Comparison of ENCODE assay signal across 11 mouse cellular contexts in genomic region chr11:99135047-99135440, GRCm38 (mm10). TPM values are rescaled to one million over a fixed set of nuclear protein-coding genes. Genes with fewer than 3 reads are reported as not detected.
DNase-seq lines count a peak whose midpoint lies in the region; ATAC-seq and TF ChIP-seq lines count a peak whose summit lies in the region.
"Had no signal": no experiment of that assay in that cellular context is flagged by ENCODE, and none has a peak within 500 bp of the region (broad histone marks: within the 10 kb centered on the region; RNA-seq: fewer than 3 reads in every experiment).

No protein-coding gene starts in this region.

- H3K4me3 ChIP-seq in lung, embryonic 14.5 days (ENCODE audit: low read depth, low read length) = no peak overlapping the region
- 0 out of 4 replicates have a peak overlapping the region, but pooled peaks of 1 of the 2 experiments have one; percentile 5 for H3K4me3 ChIP-seq in ES-E14 (ENCODE audit: insufficient read depth in 1 of 2, low read depth in 1 of 2, low read length in 2 of 2, poor library complexity in 1 of 2, severe bottlenecking in 1 of 2)
- H3K4me3 ChIP-seq in limb, embryonic 11.5 days (ENCODE audit: low read depth, low read length) = no peak overlapping the region
- H3K4me3 ChIP-seq: neural tube, embryonic 13.5 days had no signal

- in situ Hi-C loops in ES-E14 (cut with MboI; ENCODE audit: low sequenced_read_pairs in 2 of 2, unreplicated experiment in 2 of 2) = no loop called here

- no peak overlapping the region for H3K9ac ChIP-seq in lung, embryonic 14.5 days
- H3K9ac ChIP-seq in ES-E14 (ENCODE audit: insufficient read depth, low read depth, low read length, poor library complexity, severe bottlenecking) = peak overlapping the region; percentile 1; the same call in 1 of the 2 replicates
- peak overlapping the region; percentile 27; the same call in 1 of the 2 replicates for H3K9ac ChIP-seq in limb, embryonic 11.5 days (ENCODE audit: low read length)
- H3K9ac ChIP-seq: neural tube, embryonic 13.5 days had no signal

- no peaks in the 10 kb centered on the region for H3K27me3 ChIP-seq in lung, embryonic 14.5 days (ENCODE audit: insufficient read depth, low read length)
- no peaks in the 10 kb centered on the region for H3K27me3 ChIP-seq in limb, embryonic 11.5 days (ENCODE audit: control insufficient read depth, insufficient read depth, low read length)
- H3K27me3 ChIP-seq: neural tube, embryonic 13.5 days had no signal

- H3K4me2 ChIP-seq in lung, embryonic 14.5 days = no peak overlapping the region
- no peak overlapping the region for H3K4me2 ChIP-seq in limb, embryonic 11.5 days (ENCODE audit: low read depth, severe bottlenecking)
- H3K4me2 ChIP-seq: neural tube, embryonic 13.5 days had no signal

- no peaks in the 10 kb centered on the region for H3K9me3 ChIP-seq in lung, embryonic 14.5 days (ENCODE audit: low read depth, low read length)
- H3K9me3 ChIP-seq in ES-E14 (ENCODE audit: control insufficient read depth, insufficient read depth, low read depth, low read length) = no peaks in the 10 kb centered on the region
- H3K9me3 ChIP-seq in limb, embryonic 11.5 days (ENCODE audit: control insufficient read depth, low read length) = no peaks in the 10 kb centered on the region
- H3K9me3 ChIP-seq: neural tube, embryonic 13.5 days had no signal

- DNase-seq in heart, adult 11 months = peak; percentile 96
- DNase-seq in heart, adult 8-10 months (ENCODE audit: low spot score) = no peak
- no peak for DNase-seq in lung, embryonic 14.5 days
- DNase-seq in lung, postnatal 14 days = no peak
- DNase-seq in ES-E14 (ENCODE audit: low read depth, low spot score) = no peak
- no peak for DNase-seq in limb, embryonic 11.5 days (ENCODE audit: low spot score)
- DNase-seq in layer of hippocampus, adult 9-10 months (ENCODE audit: low spot score) = no peak
- no peak for DNase-seq in cerebellum, adult 8-10 months
- DNase-seq: B cell, adult 2 months; embryo, embryonic 11 days had no signal

- WGBS in lung, embryonic 14.5 days = 54% methylated on average over 8 of the region's 8 CpGs
- WGBS in limb, embryonic 11.5 days = 54% methylated on average over 8 of the region's 8 CpGs

- H3K27ac ChIP-seq in lung, embryonic 14.5 days (ENCODE audit: low read depth) = peak overlapping the region; percentile 79
- peak overlapping the region; percentile 26; the same call in 1 of the 2 replicates for H3K27ac ChIP-seq in ES-E14 (ENCODE audit: insufficient read depth, low read depth, low read length, poor library complexity, severe bottlenecking)
- peak overlapping the region; percentile 92 for H3K27ac ChIP-seq in limb, embryonic 11.5 days (replicated peaks; ENCODE audit: low read depth, low read length)
- H3K27ac ChIP-seq: neural tube, embryonic 13.5 days had no signal

- H3K36me3 ChIP-seq in lung, embryonic 14.5 days (ENCODE audit: insufficient read depth) = no peaks in the 10 kb centered on the region
- no peaks in the 10 kb centered on the region for H3K36me3 ChIP-seq in ES-E14 (ENCODE audit: control insufficient read depth, insufficient read depth, low read length, poor library complexity, severe bottlenecking)
- no peaks in the 10 kb centered on the region for H3K36me3 ChIP-seq in limb, embryonic 11.5 days (ENCODE audit: control insufficient read depth, insufficient read depth, low read length)
- H3K36me3 ChIP-seq: neural tube, embryonic 13.5 days had no signal

- no peak for TF ChIP-seq CTCF in lung, embryonic 14.5 days (IDR thresholded peaks at IDR 0.05; ENCODE audit: low read depth)

- no peak for ATAC-seq in lung, embryonic 14.5 days (ENCODE audit: insufficient read depth)
- ATAC-seq in limb, embryonic 11.5 days (ENCODE audit: insufficient number of reproducible peaks, low FRiP score, low TSS enrichment, low read depth) = no peak

- H3K4me1 ChIP-seq in lung, embryonic 14.5 days (ENCODE audit: insufficient read depth) = peaks cover 23% of the 10 kb centered on the region
- H3K4me1 ChIP-seq in ES-E14 (ENCODE audit: control insufficient read depth in 2 of 2, insufficient read depth in 2 of 2, low read length in 2 of 2, poor library complexity in 1 of 2) = peaks cover 24 to 38% of the 10 kb centered on the region in 2 experiments
- H3K4me1 ChIP-seq in limb, embryonic 11.5 days (ENCODE audit: control insufficient read depth, insufficient read depth, low read length) = peaks cover 52% of the 10 kb centered on the region

TF ChIP-seq in ES-E14, 5 proteins besides CTCF, POLR2A, EP300 and RAD21:
- TF ChIP-seq ZC3H11A (IDR thresholded peaks at IDR 0.05; ENCODE audit: borderline replicate concordance, low read depth, low read length) (no peak), HCFC1 (IDR thresholded peaks at IDR 0.05; ENCODE audit: borderline replicate concordance, insufficient read depth, low read length) (no peak), ZNF384 (IDR thresholded peaks at IDR 0.05; ENCODE audit: low read depth, low read length) (no peak), MAFK (IDR thresholded peaks at IDR 0.05; ENCODE audit: insufficient read depth, low read depth, low read length) (no peak), CHD2 (IDR thresholded peaks at IDR 0.05; ENCODE audit: low read depth, low read length) (no peak)
TF ChIP-seq in ES-E14: peak in this region for 0.

RNA-seq across cellular contexts. Expression of gene Ccr7, which starts 19.8 kb away (rescaled TPM):
- total RNA-seq in heart, adult 8-10 months (2022) = under 1 TPM in 3 of 4 experiments, not detected in 1; 0.14 to 0.57 (median 0.25) TPM
- 0.30 and 0.45 TPM in 2 replicates for polyA plus RNA-seq in lung, embryonic 14.5 days (2014; fragmentation: Nextera tagmentation; extraction: Ambion mirVana)
- total RNA-seq in ES-E14 (2012; rRNA removed) = 0.58 and 1.4 TPM in 2 replicates
- 1.0 and 1.3 TPM in 2 replicates for polyA plus RNA-seq in limb, embryonic 11.5 days (2014; fragmentation: Nextera tagmentation; extraction: Ambion mirVana)
- polyA plus RNA-seq: neural tube, embryonic 13.5 days had no signal

RNA-seq across cellular contexts. Expression of gene Tns4, which starts 45.9 kb away (rescaled TPM):
- under 1 TPM; 0.06 to 0.43 (median 0.16) TPM for total RNA-seq in heart, adult 8-10 months (2022)
- 0.39 and 0.47 TPM in 2 replicates for polyA plus RNA-seq in lung, embryonic 14.5 days (2014; fragmentation: Nextera tagmentation; extraction: Ambion mirVana)
- total RNA-seq in ES-E14 (2012; rRNA removed) = 1.1 and 1.2 TPM in 2 replicates
- 1.2 and 1.6 TPM in 2 replicates for polyA plus RNA-seq in limb, embryonic 11.5 days (2014; fragmentation: Nextera tagmentation; extraction: Ambion mirVana)

Comparison
In these comparisons a context has a peak if more than half of its experiments do, and no peak if none do; other contexts are left out.
1. H3K27ac ChIP-seq: peak in every context shown above with its lines; median percentile 92 in limb, embryonic 11.5 days; 79 in lung, embryonic 14.5 days; 26 in ES-E14.